Mouse (Mus musculus): ENCODE results near the gene Ablim1.

- TF ChIP-seq TAL1 (IDR thresholded peaks at IDR 0.05; ENCODE audit: low read length) (no peak), GATA1 (IDR thresholded peaks at IDR 0.05; ENCODE audit: low read length) (no peak)
Measured at GRCm38 (mm10) chr19:57072756-57073155, 242.0 kb downstream of the Ablim1 start.
